Mouse (Mus musculus): ENCODE measurements around the gene Rab34.

- TF ChIP-seq CTCF (IDR thresholded peaks at IDR 0.05; ENCODE audit: control insufficient read depth, insufficient read depth, insufficient read length) (no peak), MAX (IDR thresholded peaks at IDR 0.05) (no peak), USF1 (IDR thresholded peaks at IDR 0.05; ENCODE audit: low read depth) (no peak), MYOD1 (IDR thresholded peaks at IDR 0.05; ENCODE audit: control insufficient read depth, insufficient read length, low read depth) (no peak), FOSL1 (IDR thresholded peaks at IDR 0.05; ENCODE audit: insufficient read depth, low read length, poor library complexity, severe bottlenecking) (no peak), CEBPB (IDR thresholded peaks at IDR 0.05; ENCODE audit: low read depth) (no peak), MYOG (IDR thresholded peaks at IDR 0.05; ENCODE audit: control insufficient read depth, extremely low read depth, insufficient read length) (no peak)
Measured at GRCm38 (mm10) chr11:78205361-78206206, 17.4 kb downstream of the Rab34 start.
